Mouse (Mus musculus): ENCODE data around the gene Pip4k2c.
A peak's percentile ranks its signal among the peaks of the same experiment; 100 is the strongest.
"Not testable (repeated sequence)": the region's sequence is repeated elsewhere in the genome, so short reads cannot be mapped to it uniquely, and the experiment has no call there.

The Pip4k2c gene

DNA sequence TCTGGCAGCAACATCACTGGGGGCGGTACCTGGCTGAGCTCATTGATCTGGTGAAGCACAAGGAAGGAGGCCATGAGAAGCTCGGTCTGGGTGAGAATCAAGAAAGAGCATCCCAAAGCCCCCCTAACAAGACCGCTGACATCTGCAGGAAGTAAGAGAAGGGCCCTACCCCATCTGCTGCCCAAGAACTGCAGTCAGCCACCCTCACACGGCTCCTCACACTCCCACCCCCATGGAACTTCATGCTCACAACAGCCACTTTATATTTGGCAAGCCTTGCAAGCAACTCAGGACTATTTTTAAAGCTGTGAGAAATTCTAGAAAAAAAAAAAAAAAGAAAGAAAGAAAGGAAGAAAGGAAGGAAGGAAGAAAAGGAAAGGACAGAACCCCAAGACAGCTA is 2.5 kb downstream of the Pip4k2c start:
- DNase-seq = no peak

DNA sequence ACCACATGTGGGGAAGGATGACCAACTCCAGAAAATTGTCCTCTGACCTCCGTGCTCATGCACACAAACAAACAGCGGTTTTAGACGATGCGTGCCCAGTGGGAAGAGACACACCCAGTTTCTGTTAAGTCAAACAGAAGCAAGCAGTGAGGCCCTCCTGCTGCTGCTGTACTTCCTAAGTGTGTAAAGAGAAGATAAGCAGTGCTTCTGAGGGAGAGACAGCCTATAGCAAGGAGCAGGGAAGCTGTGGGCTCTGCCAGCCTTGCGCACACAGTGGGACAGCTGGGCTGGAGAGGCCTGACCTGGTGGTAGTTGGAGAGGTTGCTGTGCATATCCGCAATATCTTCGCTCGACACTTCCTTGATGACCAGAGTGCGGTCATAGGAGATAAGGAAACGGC is 6.0 kb downstream of the Pip4k2c start:
- no peak for DNase-seq

DNA sequence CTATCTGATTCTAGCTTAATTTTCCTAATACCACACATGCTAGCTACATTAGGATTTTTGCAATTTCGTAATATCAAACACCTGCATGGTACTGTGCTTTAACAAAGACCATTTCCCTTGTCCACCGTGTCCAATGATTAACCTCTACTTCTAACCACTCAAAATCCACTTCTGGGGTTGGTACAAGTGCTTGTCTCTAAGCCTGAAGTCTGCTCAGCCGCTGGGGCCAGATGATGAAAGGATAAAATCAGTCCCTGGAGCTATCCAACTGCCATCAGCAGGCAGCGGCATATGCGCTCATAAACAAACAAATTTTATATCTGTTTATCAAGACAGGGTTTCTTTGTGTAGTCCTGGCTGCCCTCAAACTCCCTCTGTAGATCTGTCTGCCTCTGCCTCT is 6.8 kb downstream of the Pip4k2c start:
- DNase-seq = no peak

DNA sequence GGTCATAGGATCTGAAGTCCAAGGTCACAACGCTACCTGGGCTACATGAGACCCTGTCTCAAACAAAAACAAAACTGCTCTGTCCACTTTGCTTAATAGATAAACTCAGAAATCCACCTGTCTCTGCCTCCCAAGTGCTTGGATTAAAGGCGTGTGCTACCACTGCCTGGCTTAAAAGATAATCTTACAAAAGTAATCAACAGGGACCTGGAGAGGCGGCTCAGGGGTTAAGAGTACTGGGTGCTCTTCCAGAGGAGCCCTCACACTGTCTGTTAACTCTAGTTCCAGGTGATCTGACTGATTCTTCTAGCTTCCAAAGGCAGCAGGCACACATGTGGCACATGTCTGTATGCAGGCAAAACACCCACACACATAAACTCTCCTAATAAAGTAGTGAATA is 8.3 kb downstream of the Pip4k2c start:
- DNase-seq = no peak

DNA sequence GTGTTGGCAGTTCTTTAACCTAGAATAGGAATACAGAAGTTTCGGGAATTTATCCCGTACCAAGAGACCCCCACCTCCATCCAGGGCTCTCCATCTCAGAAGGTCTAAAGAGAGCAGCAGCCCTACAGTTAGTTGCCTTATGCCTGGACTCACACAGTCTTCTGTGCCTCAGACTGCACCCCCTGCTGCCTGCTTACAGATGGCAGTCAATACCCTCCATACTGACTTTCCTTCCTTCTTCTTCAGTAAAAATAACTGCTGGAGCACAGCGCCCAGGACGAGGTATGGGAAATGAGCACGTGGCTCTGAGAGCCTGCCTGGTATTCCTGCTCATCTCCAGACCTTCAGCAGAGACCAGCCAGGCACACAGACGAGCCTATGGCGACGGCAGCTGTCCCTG is 11.1 kb downstream of the Pip4k2c start:
- no peak for DNase-seq

DNA sequence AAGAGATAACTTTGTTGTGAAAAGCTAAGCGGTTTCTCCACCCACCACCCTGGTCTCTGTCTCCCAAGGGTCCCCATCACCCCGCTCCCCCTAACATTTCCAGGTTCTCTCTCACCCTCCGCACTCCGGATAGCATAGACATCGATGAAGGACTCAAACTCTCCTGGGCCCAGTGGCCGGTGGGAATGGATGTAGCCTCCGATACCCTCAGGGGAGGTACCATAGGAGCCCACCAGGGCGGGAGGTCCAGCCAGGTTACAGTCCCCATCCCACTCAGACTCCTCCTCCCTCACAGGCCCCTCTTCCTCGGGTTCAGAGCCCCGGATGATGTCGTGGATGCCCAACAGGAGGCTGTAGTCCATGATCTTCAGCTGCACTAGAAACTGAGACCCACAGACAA is 11.9 kb downstream of the Pip4k2c start:
- no peak for DNase-seq

DNA sequence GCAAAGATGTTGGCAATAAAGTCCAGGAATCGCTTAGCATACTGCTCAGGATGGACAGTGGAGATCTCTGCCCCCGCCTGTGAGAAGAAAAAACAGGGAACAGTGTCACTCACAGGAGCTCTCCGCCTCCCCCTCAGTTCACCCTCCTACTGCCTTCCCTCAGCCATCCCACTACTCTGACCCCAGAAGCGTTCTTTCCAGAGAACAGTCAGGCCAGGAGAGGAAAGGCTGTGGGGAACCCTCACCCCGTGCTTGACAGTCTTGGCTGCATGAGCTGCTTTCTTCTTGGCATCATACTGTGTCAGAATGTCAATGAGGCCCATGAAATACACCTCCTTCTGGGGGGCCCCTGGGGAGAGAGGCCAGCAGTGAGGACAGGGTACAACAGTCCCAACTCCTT is 12.3 kb downstream of the Pip4k2c start:
- DNase-seq = no peak

DNA sequence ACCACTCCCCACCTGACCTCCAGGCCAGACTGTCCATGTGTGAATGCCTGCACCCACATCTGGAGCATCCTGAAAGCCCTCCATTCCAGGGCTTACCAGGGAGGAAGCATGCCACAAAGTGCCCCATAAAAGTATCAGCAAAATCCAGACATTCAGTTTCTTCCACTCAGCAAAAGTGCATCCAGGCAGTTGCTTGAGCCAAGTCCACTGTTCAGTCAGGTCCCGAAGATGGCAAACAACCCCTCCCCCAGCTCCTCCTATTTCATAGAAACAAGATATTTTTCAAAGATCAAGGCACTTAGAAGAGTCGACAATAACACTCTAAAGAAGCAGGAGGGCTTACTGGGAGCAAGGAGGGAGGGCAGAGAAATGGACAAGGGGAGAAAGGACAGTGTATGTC is 12.9 kb downstream of the Pip4k2c start:
- DNase-seq = no peak

DNA sequence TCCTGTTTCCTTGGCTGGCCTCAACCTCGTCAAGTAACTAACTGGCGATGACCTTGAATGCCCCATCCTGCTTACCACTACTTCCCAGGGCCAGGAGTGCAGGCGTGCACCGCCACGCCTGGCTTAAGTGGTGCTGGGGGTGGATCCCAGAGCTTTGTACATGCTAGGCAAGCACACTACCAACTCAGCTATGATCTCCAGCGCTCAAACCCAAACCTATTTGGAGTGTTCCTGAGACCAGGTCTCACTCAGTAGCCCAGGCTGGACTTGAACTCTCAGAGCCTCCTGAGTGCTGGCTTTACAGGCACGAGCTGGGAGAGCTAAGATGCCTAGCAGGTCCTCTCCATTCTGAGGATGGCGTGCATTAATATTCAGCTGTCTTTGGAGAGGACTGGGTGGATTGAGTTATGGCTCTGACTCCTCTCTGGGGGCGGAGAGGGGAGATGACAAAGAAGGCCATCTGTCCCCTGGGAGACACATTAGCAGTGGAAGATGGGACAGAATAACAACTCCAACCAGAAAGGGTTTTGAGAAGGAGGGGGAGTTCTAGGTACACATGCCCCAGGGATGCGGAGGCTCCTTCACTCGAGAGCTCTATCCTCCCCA is 13.8 kb downstream of the Pip4k2c start:
- no peak for DNase-seq

DNA sequence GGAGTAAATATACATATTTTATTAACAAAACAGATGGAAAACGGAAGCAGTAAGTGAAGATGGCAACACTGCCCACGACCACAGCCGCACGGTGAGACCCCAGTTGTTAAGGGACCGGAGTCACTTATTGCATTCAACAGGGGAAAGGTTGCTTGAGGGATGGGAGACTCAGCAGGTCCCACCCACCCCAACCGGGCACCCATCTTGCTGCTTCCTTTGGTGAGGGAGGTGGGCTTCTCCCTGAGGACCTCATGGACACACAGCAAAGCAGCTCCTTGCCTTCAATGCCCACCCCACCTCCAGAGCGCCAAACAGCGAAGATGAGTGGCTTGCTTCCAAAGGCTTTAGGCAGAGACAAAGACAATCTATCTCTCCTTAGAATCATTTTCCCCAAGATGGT is 14.3 kb downstream of the Pip4k2c start:
- no peak for DNase-seq

DNA sequence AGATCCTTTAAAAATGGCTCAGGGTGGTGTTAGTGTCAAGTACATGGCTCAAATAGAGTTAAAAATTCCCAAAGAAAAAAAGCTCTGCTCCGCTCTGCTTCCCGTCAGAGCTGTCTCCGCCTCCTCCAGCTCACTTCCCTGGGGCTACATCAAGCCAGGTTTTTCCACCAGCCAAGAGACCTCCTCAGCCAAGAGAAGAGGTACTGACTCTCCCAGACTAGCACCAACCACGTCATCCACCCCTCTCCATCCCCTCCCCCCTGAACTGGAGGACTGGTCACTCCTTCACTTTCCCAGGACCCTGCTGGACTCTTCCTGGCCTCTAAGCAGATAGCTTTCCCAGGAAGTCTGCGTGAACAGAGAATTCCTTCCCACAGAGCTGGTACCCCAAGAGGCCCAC is 15.0 kb downstream of the Pip4k2c start:
- peak; percentile 78 for DNase-seq

DNA sequence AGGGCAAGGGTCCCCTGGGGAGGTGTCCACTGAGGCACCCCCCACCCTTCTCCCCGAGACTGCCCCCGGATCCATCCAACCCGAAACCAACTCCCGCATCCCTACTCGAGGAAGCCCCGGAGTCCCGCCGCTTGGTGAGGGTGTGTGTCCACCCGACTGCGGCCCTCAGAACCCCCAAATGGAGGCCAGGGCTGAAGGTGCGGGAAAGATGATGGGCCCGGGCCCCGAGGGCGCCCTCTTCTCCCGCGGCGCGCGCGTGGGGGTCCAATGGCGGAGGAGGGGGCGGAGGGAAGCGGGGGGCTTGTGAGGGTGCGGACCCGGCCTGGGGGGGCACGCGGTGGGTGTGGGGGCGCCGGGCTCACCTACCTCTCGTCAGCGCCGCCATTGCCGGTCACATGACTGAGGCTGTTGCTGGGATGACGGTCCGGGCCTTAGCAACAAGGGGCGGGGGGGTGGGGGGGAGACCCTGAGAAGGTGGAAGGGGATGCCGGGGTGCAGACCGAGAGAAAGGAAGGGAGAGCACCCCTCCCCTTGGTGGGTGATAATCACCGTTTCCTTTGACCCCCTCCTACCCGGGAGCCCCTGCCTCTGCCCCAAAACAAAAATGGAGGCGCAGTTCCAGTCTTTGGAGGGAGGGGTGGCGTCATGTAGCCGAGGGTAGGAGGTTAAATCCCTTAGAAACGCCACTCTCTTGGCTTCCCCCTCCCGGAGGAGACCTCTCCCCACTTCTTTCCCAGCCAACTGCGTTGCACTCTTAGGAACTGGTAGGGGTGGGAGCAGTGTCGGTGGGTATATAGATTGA is 15.9 kb downstream of the Pip4k2c start, which contains the start of gene Dtx3:
TSS of gene Dtx3 (minus strand) at position 401 of the 802 bp plus-strand sequence.
- peak; percentile 33 for DNase-seq

DNA sequence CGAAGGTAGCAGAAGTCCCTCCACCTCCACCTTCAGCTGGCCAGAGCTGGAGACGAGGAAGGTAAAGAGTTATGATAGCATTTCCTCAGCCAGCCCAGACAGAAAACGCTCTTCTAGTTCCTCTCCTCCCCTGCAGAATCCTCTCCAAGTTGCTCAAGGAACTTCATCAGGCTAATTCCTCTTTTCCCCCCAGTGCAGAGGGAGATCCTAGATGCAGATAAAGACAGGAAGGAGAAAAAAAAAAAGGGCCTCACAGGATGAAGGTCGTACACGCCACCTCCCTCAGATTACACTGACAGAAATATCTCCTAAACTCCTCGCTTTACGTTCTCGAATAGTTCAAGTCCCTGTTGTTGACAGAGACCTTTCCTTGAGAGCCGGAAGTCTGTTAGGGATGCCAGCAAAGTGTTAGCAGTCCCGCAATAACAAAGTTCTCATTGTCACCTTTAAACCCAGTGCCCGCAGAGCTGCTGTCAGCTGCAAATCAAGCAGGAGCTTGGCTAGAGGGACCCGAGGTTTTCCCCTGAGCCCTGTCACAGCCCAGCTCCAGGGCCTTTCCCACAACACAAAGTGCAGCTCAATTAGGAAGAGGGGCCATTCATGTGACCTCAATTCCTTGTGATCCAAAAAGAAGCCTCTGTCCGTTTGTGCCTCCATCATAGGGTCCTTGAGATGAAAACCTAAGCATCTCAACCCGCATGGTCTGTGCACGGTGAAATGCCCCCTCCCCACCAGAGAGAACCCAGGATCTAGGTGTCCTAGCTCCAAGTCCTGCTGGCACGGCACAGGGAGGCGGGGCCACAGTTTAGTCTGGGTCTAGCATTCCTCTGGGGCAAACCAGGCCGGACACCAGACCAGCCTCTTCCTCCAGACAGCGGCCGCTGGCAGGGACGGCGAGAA is 16.7 kb downstream of the Pip4k2c start:
- DNase-seq = peak; percentile 79

DNA sequence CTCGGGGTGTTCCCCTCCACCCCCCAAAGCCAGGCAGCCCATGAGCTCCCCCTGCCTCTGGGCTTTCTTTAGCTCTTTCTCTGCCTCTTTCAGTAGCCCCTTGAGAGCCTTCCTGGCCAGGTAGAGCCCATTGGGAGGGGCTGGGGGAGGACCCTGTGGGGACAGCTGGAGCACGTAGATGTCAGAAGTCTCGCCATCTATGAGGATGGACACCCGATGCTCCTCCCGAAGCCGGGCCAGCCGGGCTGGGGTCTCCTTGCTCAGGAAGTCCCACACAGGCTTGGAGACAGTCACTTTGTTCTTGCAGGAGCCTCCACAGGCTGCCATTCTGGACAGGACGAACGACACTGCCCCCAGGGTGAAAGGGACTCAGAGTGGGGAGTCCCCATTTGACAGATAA is 18.4 kb downstream of the Pip4k2c start:
- DNase-seq = no peak

DNA sequence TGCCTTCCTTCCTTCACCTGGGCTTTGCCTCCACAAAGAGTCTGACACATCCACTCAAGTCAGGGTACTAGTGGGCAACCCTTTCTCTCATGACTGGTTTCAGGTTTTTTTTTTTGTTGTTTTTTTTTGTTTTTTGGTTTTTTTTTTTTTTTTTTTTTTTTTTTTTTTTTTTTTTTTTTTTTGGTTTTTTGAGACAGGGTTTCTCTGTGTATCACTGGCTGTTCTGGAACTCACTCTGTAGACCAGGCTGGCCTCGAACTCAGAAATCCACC is 19.4 kb downstream of the Pip4k2c start:
- DNase-seq = not testable (repeated sequence)

DNA sequence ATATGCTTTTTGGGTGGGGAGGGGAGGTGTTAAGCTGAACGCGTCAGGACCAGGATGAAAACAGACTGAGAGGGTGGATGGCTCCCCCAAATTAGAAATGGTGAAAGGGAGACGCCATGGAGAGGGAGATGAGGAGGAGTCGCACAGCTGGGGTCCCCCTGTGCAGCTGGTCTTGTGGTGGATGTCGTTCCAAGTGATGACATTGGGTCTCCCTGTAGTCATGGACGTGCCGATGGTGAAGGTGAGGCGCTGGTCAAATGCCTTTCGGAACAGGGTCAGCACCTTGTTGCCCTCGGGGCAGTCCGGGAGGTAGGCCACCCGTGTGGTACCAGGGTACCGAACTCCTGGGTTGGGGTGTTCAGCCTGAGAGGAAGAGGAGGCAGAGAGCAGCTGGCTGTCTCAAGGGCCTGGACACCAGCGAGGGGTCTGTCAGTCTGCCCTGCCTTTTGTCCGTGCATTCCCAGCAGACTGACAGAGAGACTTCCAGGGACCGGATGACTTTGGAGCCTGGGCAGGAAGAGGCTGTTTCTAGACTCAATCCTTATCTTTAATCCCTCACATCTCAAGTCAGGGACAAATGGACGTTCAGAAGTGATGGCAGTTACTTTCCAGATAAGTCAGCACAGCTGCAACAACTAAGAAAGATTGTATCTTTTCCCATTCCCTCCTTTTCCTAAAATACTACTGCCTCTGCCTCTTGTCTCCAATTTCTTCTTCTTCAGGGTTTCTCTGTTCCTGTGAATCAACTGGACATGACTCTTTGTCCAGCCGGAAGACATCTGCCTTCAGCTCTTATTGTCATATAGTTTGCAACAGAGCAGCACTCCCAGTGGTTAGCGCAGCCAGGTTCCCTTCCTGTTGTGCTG is 20.0 kb downstream of the Pip4k2c start:
- DNase-seq = no peak

DNA sequence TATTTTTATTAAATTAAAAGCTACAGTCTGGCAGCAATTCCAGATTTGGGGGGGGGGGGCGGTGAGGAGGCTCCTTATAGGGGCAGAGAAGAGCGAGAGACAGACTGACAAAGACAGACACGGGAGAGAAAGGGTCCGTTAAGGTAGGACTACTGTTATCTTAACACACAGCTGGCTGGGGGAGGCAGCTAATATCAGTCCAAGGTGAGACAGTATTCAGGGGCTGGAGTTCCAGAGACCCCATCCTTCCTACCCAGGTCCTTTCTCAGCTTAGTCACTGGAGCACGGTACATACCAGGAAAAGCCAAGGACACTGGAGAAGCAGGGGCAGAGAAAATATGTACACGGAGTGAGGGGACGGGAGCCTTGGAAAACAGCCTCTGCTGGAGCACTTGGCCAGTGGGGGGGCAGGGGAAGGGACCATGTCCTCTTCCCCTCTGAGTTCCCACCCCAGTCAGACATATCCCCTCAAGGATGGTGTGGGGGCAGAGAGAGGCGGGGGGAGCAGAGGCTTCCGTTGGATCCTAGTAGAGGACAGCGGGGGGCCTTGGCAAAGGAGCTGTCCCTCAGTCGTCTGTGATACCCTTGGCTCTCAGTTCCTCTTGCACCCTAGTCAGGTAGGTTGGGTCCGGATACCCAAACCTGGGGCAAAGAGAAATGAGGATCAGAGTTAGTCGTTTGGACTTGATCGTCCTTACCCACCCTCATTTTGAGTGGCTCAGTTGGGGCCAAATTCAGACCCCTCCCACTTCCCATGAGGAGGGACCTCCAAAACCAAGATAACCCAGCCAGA is 20.8 kb downstream of the Pip4k2c start:
- no peak for DNase-seq

DNA sequence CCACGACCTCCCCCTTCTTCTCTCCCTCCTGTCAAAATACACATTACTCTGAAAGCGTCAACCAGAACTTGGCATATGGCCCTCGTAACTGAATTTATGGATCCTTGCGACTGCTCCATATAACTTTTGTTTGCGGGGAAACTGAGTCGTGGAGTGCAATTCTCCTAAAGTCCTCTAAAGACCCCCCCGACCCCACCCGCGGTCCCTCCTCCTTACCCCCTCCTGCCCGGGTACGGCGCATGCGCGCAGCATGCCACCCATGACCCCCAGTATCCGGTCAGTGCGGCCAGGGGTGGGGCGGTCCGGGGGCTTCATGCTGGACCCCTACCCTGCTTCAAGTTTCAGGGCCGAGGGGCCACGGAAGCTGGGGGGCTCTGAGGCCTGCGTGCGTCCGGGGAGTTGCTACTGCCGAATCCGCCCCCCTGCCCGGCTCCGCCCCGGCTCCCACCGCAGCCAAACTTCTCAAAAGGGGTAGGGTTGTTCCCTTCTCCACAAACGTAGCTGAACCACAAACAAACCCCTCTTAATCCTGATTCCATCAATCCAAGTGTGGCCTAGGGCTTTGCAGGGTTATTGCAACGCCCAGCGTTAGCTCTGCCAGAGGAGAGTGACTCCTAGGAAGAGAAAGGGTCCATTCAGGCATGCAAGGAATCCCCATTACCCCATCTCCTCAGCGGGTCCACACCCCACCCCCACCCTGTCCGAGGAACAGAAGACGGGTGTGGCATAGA is 21.6 kb downstream of the Pip4k2c start, which contains the start of gene Arhgef25:
TSS of gene Arhgef25 (minus strand) at position 433 of the 731 bp plus-strand sequence.
- no peak for DNase-seq

DNA sequence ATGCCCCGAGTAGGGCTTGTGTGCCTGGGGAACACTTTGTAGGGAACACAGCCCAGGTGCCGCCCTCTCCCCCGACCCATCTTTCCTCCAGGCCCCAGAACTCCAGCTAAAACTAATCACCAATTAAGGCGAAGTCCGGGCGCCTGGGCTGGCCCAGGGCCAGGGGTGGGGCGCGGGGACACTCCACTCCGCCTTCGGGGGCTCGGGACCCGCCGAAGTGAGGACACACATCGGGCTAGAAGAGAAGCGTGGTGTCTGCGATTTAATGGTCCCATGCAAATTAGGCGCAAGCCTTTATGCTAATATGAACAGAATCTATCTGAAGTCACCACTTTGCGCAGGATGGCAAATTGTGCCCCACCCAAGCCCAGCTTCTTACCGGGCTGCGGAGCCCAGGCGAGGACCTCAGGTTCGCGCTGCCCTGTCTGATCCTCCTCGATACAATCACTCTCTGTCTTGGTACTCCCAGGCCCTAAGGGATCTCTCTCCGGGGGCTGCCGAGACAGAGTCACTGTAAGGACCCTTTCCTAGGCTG is 22.2 kb downstream of the Pip4k2c start:
- no peak for DNase-seq

DNA sequence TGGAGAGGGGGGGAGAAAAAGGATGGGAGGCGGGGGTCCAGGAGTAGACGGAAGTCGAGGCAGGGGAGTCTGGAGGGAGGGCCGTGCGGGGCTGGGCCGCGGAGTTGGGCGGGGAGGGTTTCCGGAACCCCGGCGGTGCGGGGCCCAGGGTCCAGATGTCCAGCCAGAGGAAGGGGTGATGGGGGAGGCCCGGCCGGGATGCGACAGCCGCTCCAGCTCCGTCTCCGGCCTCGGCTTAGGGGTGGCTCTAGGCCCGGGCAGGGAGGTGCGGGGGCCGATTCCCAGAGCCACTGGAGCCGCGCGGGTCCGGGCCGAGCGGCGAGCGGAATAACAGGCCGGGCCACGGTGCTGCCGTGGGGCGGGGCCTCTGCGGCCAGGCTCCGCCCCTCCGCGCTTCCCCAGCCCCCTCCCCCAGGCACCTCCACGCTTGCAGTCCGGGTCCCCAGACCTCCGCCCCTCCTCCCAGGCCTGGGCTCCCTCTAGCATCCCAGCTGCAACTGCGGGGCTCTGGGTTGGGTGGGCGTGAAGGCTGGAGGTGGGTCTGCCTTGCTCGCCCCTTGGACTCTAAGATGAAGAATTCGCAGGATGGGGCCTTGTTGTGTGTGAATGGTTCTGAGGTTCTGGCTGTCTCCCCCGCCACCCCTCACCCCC is 22.8 kb downstream of the Pip4k2c start:
- DNase-seq = no peak
